Mouse (Mus musculus): ENCODE results near the gene Efcab9.

DNA sequence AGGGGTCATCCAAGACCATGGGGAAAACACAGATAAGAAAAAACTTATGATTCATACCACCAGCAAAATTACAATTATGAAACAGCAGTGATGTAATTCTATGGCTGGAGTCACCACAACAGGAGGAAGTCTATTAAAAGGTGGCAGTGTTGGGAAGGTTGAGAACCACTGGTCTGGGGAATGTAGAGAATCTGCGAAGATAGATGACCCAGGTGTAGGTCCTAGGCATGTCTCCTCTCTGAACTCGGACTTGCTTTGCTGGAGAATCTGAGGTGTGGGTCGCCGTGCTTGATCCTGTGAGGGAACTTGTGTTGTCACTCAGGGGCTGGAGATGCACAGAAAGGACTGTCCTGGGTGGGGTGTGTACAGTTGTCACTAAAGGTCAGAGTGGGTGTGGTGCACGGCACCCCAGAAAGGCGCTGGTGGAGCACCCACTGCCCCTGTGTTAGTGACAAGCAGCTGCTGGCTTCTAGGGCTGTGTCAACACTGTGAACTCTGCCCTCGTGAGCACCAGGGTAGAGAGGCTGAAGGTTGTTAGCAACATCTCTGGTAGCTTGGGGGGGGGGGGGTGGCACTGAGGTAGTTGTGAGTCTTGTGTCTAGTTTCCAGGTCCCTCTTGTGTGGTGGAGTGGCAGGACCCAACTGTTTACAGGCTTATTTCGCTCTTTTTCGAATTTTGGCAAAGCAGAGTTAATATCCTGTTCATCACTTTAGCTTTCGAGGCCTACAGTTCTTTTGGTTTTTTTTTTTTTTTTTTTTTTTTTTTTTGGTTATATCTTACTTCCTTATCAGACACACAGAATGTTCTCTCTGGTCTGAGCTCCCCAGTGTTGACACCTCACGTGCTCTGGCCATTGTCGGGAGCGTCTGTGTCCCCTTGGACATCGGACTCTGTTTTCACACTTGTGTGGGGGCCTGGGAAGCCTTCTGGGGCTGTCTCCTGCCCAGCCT lies 22.5 kb upstream of the Efcab9 start:
- no peak for TF ChIP-seq CTCF (conservative IDR thresholded peaks at IDR 0.05; ENCODE audit: insufficient read depth, insufficient read length, low read depth, low read length)
- TF ChIP-seq POLR2A (IDR thresholded peaks at IDR 0.05; ENCODE audit: low read depth, low read length) = no peak

All from kidney, adult 2 months (tissue).